Mouse (Mus musculus) heart, adult 8-10 months (tissue): ENCODE data around the gene Gm17428. TPM values are rescaled to one million over a fixed set of nuclear protein-coding genes. Genes with fewer than 3 reads are reported as not detected.
"Not testable (repeated sequence)": the region's sequence is repeated elsewhere in the genome, so short reads cannot be mapped to it uniquely, and the experiment has no call there.

Experiments
- DNase-seq: peaks from one replicate; pipeline ENCODE4 v3.0.0; 2022; ENCODE audit warnings: low spot score
- total RNA-seq, 4 experiments: library from RNA; stranded (reverse); gene quantifications; 2 replicates each; pipeline ENCODE4 v1.2.4; 2022

The Gm17428 gene
- total RNA-seq, 4 experiments from 2014 or later: not detected

GRCm38 (mm10) chr14:54951587-54951986 lies 25.1 kb upstream of the Gm17428 start:
- no peak for DNase-seq

- no peak for DNase-seq
Observed at GRCm38 (mm10) chr14:54953664-54954206, 23.0 kb upstream of the Gm17428 start.

GRCm38 (mm10) chr14:54954474-54954873 lies 22.3 kb upstream of the Gm17428 start:
- DNase-seq: no peak

- DNase-seq: no peak
Observed at GRCm38 (mm10) chr14:54955481-54955880, 21.3 kb upstream of the Gm17428 start.

- DNase-seq: no peak
Observed at GRCm38 (mm10) chr14:54956533-54956932, 20.2 kb upstream of the Gm17428 start.

GRCm38 (mm10) chr14:54958503-54958902 lies 18.2 kb upstream of the Gm17428 start:
- no peak for DNase-seq

GRCm38 (mm10) chr14:54959197-54959596 lies 17.5 kb upstream of the Gm17428 start:
- DNase-seq: no peak

GRCm38 (mm10) chr14:54959853-54960613 lies 16.7 kb upstream of the Gm17428 start:
- DNase-seq: not testable (repeated sequence)

GRCm38 (mm10) chr14:54960769-54961168 lies 16.0 kb upstream of the Gm17428 start:
- DNase-seq: no peak

- no peak for DNase-seq
Observed at GRCm38 (mm10) chr14:54961487-54961886, 15.2 kb upstream of the Gm17428 start.

- DNase-seq: no peak
Observed at GRCm38 (mm10) chr14:54962714-54963113, 14.0 kb upstream of the Gm17428 start.

- DNase-seq: no peak
Observed at GRCm38 (mm10) chr14:54963727-54964126, 13.0 kb upstream of the Gm17428 start.

GRCm38 (mm10) chr14:54965044-54965443 lies 11.7 kb upstream of the Gm17428 start:
- DNase-seq: no peak

- DNase-seq: no peak
Observed at GRCm38 (mm10) chr14:54965631-54966030, 11.1 kb upstream of the Gm17428 start.

- peak; percentile 67 for DNase-seq
Observed at GRCm38 (mm10) chr14:54966320-54966977, 10.3 kb upstream of the Gm17428 start, which contains the start of gene Myh6. Gene Myh6 (minus strand): TSS chr14:54966927.

GRCm38 (mm10) chr14:54967874-54968273 lies 8.9 kb upstream of the Gm17428 start:
- peak; percentile 52 for DNase-seq

GRCm38 (mm10) chr14:54968344-54968743 lies 8.4 kb upstream of the Gm17428 start:
- DNase-seq: peak; percentile 78

GRCm38 (mm10) chr14:54972786-54973185 lies 3.9 kb upstream of the Gm17428 start:
- not testable (repeated sequence) for DNase-seq

- DNase-seq: no peak
Observed at GRCm38 (mm10) chr14:54974068-54974791, 2.5 kb upstream of the Gm17428 start.

- DNase-seq: no peak
Observed at GRCm38 (mm10) chr14:54978664-54979063, 1.9 kb downstream of the Gm17428 start.

GRCm38 (mm10) chr14:54981934-54982333 lies 5.2 kb downstream of the Gm17428 start:
- DNase-seq: no peak

GRCm38 (mm10) chr14:54988350-54988874 lies 11.7 kb downstream of the Gm17428 start:
- DNase-seq: not testable (repeated sequence)
